Mouse (Mus musculus): ENCODE measurements at regions not wholly inside any gene's neighbourhood (a gene's known extent, or its start where the extent isn't known, plus 50 kb on each side); places are given as distances from the start of the nearest gene placed in this dataset.

DNA sequence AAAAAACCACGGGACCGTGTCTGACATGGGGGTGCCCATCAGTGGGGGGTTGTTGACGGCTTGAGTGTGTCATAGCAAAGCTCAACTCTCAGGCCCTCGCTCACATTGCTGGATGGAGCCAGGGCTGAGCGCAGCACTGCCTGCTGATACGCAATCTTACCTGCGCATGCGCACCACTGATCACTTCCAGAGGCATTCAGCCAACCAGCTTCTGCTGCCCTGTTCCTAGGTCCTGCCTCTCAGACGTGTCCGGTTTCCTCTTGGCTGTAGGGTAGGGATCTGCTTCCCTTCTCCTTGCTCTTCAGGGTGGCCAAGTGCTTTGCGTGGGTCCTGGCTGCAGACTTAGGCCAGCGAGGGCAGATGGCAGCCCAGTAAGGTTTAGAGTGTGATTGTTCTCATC lies 81.3 kb upstream of the Pitx1 start:
- no peak for ATAC-seq
- 91% methylated on average over 12 of the region's 12 CpGs for WGBS

DNA sequence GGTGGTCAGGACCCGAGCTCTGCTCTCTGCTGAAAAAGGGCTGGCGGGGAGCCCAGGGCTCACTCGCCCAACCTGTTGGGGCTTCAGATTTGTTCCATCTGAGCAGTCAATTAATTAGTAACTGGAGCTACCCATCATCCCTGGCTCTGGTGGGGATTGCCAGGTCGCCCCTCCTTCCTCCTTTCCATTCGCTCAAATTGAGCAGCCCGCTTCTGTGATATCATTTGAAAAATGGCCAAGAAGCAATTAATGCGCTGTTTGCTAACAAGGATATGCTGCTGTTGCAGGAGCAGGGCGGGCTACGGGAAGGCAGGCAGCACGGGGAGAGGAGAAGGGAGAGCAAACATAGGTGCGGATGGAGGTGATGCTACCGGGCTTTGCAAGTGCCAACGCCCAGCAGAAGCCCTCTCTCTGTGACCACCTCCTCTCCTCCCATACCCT lies 76.3 kb upstream of the Pitx1 start:
- WGBS = 39% methylated on average over 13 of the region's 13 CpGs
- Histone ChIP-seq H3K9me3 (ENCODE audit: low read length) (no peaks in the 10 kb centered on the region), H3K4me2 (replicated peaks; ENCODE audit: low read depth, low read length) (no peak overlapping the region), H3K4me3 (ENCODE audit: low read depth, low read length) (no peak overlapping the region), H3K4me1 (ENCODE audit: insufficient read depth, low read depth, low read length) (no peaks in the 10 kb centered on the region), H3K36me3 (ENCODE audit: insufficient read depth, low read length) (no peaks in the 10 kb centered on the region), H3K27ac (ENCODE audit: low read length) (no peak overlapping the region), H3K9ac (replicated peaks; ENCODE audit: low read depth) (no peak overlapping the region), H3K27me3 (replicated peaks; ENCODE audit: insufficient read depth, low read length) (no peaks in the 10 kb centered on the region)
- ATAC-seq = no peak
- TF ChIP-seq EP300 (IDR thresholded peaks at IDR 0.05) (no peak), CTCF (IDR thresholded peaks at IDR 0.05) (no peak)
- peak; percentile 17 for DNase-seq (ENCODE audit: low spot score)

More for the DNA sequence above, 81.3 kb upstream of the Pitx1 start:
- no peak for DNase-seq (ENCODE audit: low spot score)
- Histone ChIP-seq H3K4me1 (ENCODE audit: insufficient read depth, low read depth, low read length) (no peaks in the 10 kb centered on the region), H3K9me3 (ENCODE audit: low read length) (no peaks in the 10 kb centered on the region), H3K9ac (replicated peaks; ENCODE audit: low read depth) (no peak overlapping the region), H3K4me2 (replicated peaks; ENCODE audit: low read depth, low read length) (no peak overlapping the region), H3K27ac (ENCODE audit: low read length) (no peak overlapping the region), H3K4me3 (ENCODE audit: low read depth, low read length) (no peak overlapping the region), H3K27me3 (replicated peaks; ENCODE audit: insufficient read depth, low read length) (no peaks in the 10 kb centered on the region), H3K36me3 (ENCODE audit: insufficient read depth, low read length) (no peaks in the 10 kb centered on the region)
- TF ChIP-seq EP300 (IDR thresholded peaks at IDR 0.05) = no peak
- TF ChIP-seq CTCF (IDR thresholded peaks at IDR 0.05) = no peak

DNA sequence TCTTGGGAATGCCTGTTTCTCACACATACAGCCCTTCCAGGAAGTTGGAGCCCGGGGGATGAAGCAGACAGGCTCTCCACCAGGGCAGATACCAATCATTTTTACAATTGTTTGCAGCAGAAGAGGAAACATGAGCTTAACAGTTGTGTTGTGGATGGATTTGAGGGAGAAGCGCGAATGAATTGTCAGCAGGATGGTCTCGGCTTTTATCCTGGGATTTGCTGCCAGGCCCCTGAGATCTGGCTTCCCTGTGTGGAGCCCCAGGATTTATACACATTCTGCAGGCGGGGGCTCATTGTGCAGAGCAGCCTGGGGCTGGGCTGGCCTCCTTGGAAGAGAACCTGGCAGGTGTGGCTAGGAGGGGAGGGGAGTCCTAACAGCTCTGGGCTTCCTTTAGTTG lies 73.9 kb upstream of the Pitx1 start:
- no peak overlapping the region for H3K9ac ChIP-seq (replicated peaks; ENCODE audit: low read depth)
- no peaks in the 10 kb centered on the region for H3K27me3 ChIP-seq (replicated peaks; ENCODE audit: insufficient read depth, low read length)
- H3K4me3 ChIP-seq (ENCODE audit: low read depth, low read length) = no peak overlapping the region
- no peak for DNase-seq (ENCODE audit: low spot score)
- 9% methylated on average over 5 of the region's 5 CpGs for WGBS
- no peaks in the 10 kb centered on the region for H3K4me1 ChIP-seq (ENCODE audit: insufficient read depth, low read depth, low read length)
- no peaks in the 10 kb centered on the region for H3K36me3 ChIP-seq (ENCODE audit: insufficient read depth, low read length)
- no peak overlapping the region for H3K4me2 ChIP-seq (replicated peaks; ENCODE audit: low read depth, low read length)
- no peaks in the 10 kb centered on the region for H3K9me3 ChIP-seq (ENCODE audit: low read length)
- TF ChIP-seq EP300 (IDR thresholded peaks at IDR 0.05) (no peak), CTCF (IDR thresholded peaks at IDR 0.05) (no peak)
- H3K27ac ChIP-seq (ENCODE audit: low read length) = no peak overlapping the region
- no peak for ATAC-seq

DNA sequence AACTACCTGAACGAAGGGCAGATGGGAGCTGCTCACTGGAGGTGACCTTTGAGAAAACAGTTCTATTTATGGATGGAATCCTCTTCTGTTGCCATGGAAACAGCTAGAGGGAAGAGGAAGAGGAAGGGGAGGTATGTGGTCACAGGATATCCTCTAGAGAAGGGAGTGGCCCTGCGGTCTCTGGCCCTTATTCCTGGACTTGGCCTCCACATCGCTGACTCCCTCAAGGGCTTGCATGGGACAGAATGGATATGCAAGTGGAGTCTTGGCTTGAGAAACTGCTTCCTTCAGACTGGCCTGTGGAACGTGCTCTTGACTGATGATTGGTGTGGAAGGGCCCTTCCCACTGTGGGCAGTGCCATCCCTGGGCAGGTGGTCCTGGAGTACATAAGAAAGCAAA lies 68.9 kb upstream of the Pitx1 start:
- DNase-seq (ENCODE audit: low spot score) (no peak), ATAC-seq (no peak)
- TF ChIP-seq EP300 (IDR thresholded peaks at IDR 0.05) = no peak
- TF ChIP-seq CTCF (IDR thresholded peaks at IDR 0.05) = no peak

DNA sequence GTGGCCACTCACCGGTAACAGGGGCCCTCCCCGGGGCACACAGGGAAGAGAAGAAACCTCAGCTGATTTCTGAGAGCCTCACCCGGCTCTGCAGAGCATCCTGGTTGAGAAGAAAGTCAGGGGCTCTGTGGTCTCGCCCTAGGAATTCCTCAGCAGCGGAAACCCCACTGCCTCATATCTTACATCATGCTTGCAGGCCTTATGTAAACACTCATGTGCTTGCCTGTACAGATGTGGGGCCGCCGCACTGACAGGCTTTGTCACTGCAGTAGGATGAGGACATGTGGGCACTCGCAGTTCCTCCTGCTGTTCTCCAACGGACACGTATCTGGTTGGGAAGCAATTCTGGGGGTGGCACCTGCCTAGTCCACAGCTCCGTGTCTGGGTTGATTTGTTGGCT lies 66.3 kb upstream of the Pitx1 start:
- 10% methylated on average over 11 of the region's 11 CpGs for WGBS
- Histone ChIP-seq H3K9ac (replicated peaks; ENCODE audit: low read depth) (no peak overlapping the region), H3K27ac (ENCODE audit: low read length) (no peak overlapping the region), H3K4me1 (ENCODE audit: insufficient read depth, low read depth, low read length) (no peaks in the 10 kb centered on the region), H3K9me3 (ENCODE audit: low read length) (no peaks in the 10 kb centered on the region), H3K36me3 (ENCODE audit: insufficient read depth, low read length) (no peaks in the 10 kb centered on the region), H3K27me3 (replicated peaks; ENCODE audit: insufficient read depth, low read length) (no peaks in the 10 kb centered on the region), H3K4me3 (ENCODE audit: low read depth, low read length) (no peak overlapping the region), H3K4me2 (replicated peaks; ENCODE audit: low read depth, low read length) (no peak overlapping the region)
- ATAC-seq (peak; percentile 26; the same call in 1 of the 2 replicates), DNase-seq (ENCODE audit: low spot score) (no peak)
- TF ChIP-seq EP300 (IDR thresholded peaks at IDR 0.05) = no peak
- TF ChIP-seq CTCF (IDR thresholded peaks at IDR 0.05) = no peak

More for the DNA sequence above, 68.9 kb upstream of the Pitx1 start:
- no peaks in the 10 kb centered on the region for H3K9me3 ChIP-seq (ENCODE audit: low read length)
- H3K27me3 ChIP-seq (replicated peaks; ENCODE audit: insufficient read depth, low read length) = no peaks in the 10 kb centered on the region
- no peak overlapping the region for H3K4me2 ChIP-seq (replicated peaks; ENCODE audit: low read depth, low read length)
- H3K4me1 ChIP-seq (ENCODE audit: insufficient read depth, low read depth, low read length) = no peaks in the 10 kb centered on the region
- H3K9ac ChIP-seq (replicated peaks; ENCODE audit: low read depth) = no peak overlapping the region
- no peak overlapping the region for H3K27ac ChIP-seq (ENCODE audit: low read length)
- 59% methylated on average over 4 of the region's 4 CpGs for WGBS
- no peak overlapping the region for H3K4me3 ChIP-seq (ENCODE audit: low read depth, low read length)
- no peaks in the 10 kb centered on the region for H3K36me3 ChIP-seq (ENCODE audit: insufficient read depth, low read length)

DNA sequence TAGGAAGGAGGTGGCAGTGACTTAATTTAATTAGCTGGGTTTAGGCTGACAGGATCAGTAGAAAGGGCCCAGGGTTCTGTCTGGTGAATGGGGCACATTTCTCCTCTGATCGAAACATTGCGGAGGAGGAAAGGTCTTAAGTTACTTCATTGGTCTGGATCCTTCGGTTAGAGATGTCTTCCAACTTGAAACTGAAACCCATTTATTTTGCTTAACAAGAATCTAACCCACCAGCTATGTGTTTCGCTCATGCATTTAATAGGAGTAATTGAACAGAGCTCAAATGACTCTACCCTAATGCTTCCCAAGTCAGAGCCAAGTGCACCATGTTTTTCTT lies 64.2 kb upstream of the Pitx1 start:
- Histone ChIP-seq H3K36me3 (ENCODE audit: insufficient read depth, low read length) (no peaks in the 10 kb centered on the region), H3K4me2 (replicated peaks; ENCODE audit: low read depth, low read length) (no peak overlapping the region), H3K4me1 (ENCODE audit: insufficient read depth, low read depth, low read length) (no peaks in the 10 kb centered on the region), H3K27me3 (replicated peaks; ENCODE audit: insufficient read depth, low read length) (no peaks in the 10 kb centered on the region), H3K4me3 (ENCODE audit: low read depth, low read length) (no peak overlapping the region), H3K9me3 (ENCODE audit: low read length) (no peaks in the 10 kb centered on the region), H3K27ac (ENCODE audit: low read length) (no peak overlapping the region), H3K9ac (replicated peaks; ENCODE audit: low read depth) (no peak overlapping the region)
- ATAC-seq = no peak
- DNase-seq (ENCODE audit: low spot score) = no peak
- TF ChIP-seq CTCF (IDR thresholded peaks at IDR 0.05) = no peak
- TF ChIP-seq EP300 (IDR thresholded peaks at IDR 0.05) = no peak
- WGBS = 93% methylated on average over 4 of the region's 4 CpGs

DNA sequence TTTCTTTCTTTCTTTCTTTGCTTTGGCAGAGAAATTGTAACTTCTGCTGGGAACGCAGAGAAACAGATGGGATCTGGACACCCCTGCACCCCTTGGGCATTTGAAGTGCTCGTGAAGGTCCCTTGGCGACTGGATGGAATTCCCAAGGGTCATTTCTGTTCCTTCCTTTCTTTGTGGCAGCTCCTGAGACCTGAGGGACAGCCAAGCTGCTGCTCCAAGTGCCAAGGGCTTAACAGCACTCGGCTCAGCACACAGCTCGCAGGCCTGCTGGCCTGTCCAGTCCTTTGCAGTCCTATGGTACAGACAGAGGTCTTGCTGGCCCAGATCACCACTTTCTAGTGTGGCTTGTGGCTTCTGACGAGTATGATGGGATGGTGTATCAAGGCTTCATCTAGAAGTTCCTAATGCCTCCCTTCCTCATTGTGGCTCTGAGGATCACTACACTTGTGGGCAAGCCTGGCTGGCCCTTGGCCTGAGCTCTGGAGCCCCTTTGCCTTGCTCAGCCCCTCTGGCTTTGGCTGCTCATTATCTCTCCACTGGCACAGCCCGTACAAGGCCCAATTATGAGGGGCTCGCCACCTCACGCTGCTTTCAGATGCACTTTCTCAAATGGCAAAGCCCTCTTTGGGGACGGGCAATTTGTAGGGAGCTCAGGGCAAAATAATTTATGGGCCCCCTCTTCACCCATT lies 63.7 kb upstream of the Pitx1 start:
- H3K4me3 ChIP-seq (ENCODE audit: low read depth, low read length) = no peak overlapping the region
- ATAC-seq = no peak
- H3K9me3 ChIP-seq (ENCODE audit: low read length) = no peaks in the 10 kb centered on the region
- WGBS = 76% methylated on average over 10 of the region's 10 CpGs
- H3K36me3 ChIP-seq (ENCODE audit: insufficient read depth, low read length) = no peaks in the 10 kb centered on the region
- H3K4me1 ChIP-seq (ENCODE audit: insufficient read depth, low read depth, low read length) = no peaks in the 10 kb centered on the region
- TF ChIP-seq CTCF (IDR thresholded peaks at IDR 0.05) (no peak), EP300 (IDR thresholded peaks at IDR 0.05) (no peak)
- no peak overlapping the region for H3K4me2 ChIP-seq (replicated peaks; ENCODE audit: low read depth, low read length)
- H3K9ac ChIP-seq (replicated peaks; ENCODE audit: low read depth) = no peak overlapping the region
- DNase-seq (ENCODE audit: low spot score) = no peak
- H3K27ac ChIP-seq (ENCODE audit: low read length) = no peak overlapping the region
- H3K27me3 ChIP-seq (replicated peaks; ENCODE audit: insufficient read depth, low read length) = no peaks in the 10 kb centered on the region

Measured in lung, postnatal 0 days (tissue).